Mouse (Mus musculus): ENCODE results near the gene Alk.

GRCm38 (mm10) chr17:72561471-72561870 lies 43.0 kb downstream of the Alk start:
- TF ChIP-seq POLR2A (IDR thresholded peaks at IDR 0.05; ENCODE audit: extremely low read depth, insufficient read depth, low read length) (no peak), CTCF (IDR thresholded peaks at IDR 0.05; ENCODE audit: extremely low read depth, insufficient read depth, low read length) (no peak)
